Mouse (Mus musculus) MEL (cell line): ENCODE data around the gene Pon2.

ENCODE experiments used
- CHD1 ChIP-seq: IDR thresholded peaks from 2 replicates; pipeline ENCODE4 v1.6.1; 2012; ENCODE audit warnings: low read depth, mild to moderate bottlenecking, inconsistent platforms, low read length, improper control_type of control experiment
- CHD2 ChIP-seq: IDR thresholded peaks from 2 replicates; pipeline ENCODE4 v1.6.1; 2011; ENCODE audit warnings: low read length, improper control_type of control experiment
- CTCF ChIP-seq, 3 experiments: IDR thresholded peaks in 2 of 3; conservative IDR thresholded peaks in 1 of 3; 2 replicates each; pipeline ENCODE4 v1.5.1; 2011 to 2012; ENCODE audit warnings: low read length in 3 of 3, low read depth in 2 of 3, mild to moderate bottlenecking in 2 of 3, improper control_type of control experiment in 1 of 3, inconsistent platforms in 1 of 3, mixed read lengths in 1 of 3, moderate library complexity in 1 of 3; ENCODE audit not compliant: control insufficient read depth in 1 of 3, insufficient read depth in 1 of 3, poor library complexity in 1 of 3, severe bottlenecking in 1 of 3
- GABPA ChIP-seq: IDR thresholded peaks from 2 replicates; pipeline ENCODE4 v1.6.1; 2012; ENCODE audit warnings: low read depth, mild to moderate bottlenecking, inconsistent platforms, low read length, improper control_type of control experiment, moderate library complexity
- GATA1 ChIP-seq: IDR thresholded peaks from 2 replicates; pipeline ENCODE4 v1.6.1; 2011; ENCODE audit warnings: low read depth, low read length, improper control_type of control experiment
- MAZ ChIP-seq: IDR thresholded peaks from 2 replicates; pipeline ENCODE4 v1.6.1; 2012; ENCODE audit warnings: low read depth, mild to moderate bottlenecking, inconsistent platforms, low read length, improper control_type of control experiment
- MXI1 ChIP-seq: IDR thresholded peaks from 2 replicates; pipeline ENCODE4 v1.6.1; 2011; ENCODE audit warnings: mild to moderate bottlenecking, low read depth, low read length, improper control_type of control experiment
- POLR2A ChIP-seq, 2 experiments: IDR thresholded peaks; 2 replicates each; pipeline ENCODE4 v1.6.1; 2011 to 2012; ENCODE audit warnings: low read length in 2 of 2, mild to moderate bottlenecking in 2 of 2, control low read depth in 1 of 2, improper control_type of control experiment in 1 of 2, low read depth in 1 of 2, moderate library complexity in 1 of 2; ENCODE audit not compliant: control insufficient read depth in 1 of 2, insufficient read depth in 1 of 2, poor library complexity in 1 of 2
- POLR2AphosphoS2 ChIP-seq: IDR thresholded peaks from 2 replicates; pipeline ENCODE4 v1.6.1; 2011; ENCODE audit warnings: low read length, improper control_type of control experiment
- SIN3A ChIP-seq: IDR thresholded peaks from 2 replicates; pipeline ENCODE4 v1.6.1; 2012; ENCODE audit warnings: low read length, improper control_type of control experiment, inconsistent platforms
- ZKSCAN1 ChIP-seq: IDR thresholded peaks from 2 replicates; pipeline ENCODE4 v1.6.1; 2012; ENCODE audit warnings: low read depth, mild to moderate bottlenecking, inconsistent platforms, low read length, improper control_type of control experiment, moderate library complexity
- ZNF384 ChIP-seq: IDR thresholded peaks from 2 replicates; pipeline ENCODE4 v1.6.1; 2012; ENCODE audit warnings: low read depth, mild to moderate bottlenecking, inconsistent platforms, low read length, improper control_type of control experiment

DNA sequence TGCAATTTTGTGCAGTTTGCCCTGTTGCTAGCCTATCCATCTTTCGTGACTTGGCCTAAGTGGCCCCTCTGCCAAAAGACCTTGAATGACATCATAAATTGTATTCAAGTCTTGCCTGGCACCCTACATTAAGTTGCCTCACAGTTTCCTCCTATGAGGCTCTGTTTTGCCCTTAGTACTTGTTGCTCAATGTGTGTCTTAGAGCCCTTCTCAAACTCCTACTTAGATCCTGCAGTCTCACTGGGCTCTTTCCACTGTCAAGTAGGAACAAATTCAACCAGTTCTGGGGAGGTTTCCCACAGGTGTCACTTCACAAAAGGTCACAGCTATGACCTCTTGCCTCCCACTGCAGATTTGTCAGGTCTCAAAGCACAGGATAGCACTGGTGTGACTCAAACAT, 64.4 kb downstream of the Pon2 start:
- TF ChIP-seq MAZ, result no peak
- TF ChIP-seq POLR2A (IDR thresholded peaks at IDR 0.05; ENCODE audit: control insufficient read depth in 1 of 2, insufficient read depth in 1 of 2, low read depth in 1 of 2, low read length in 2 of 2, poor library complexity in 1 of 2), result no peak
- TF ChIP-seq SIN3A, result no peak
- no peak for TF ChIP-seq GATA1
- TF ChIP-seq CTCF (IDR thresholded peaks at IDR 0.05 in 2 of 3, conservative IDR thresholded peaks at IDR 0.05 in 1 of 3; ENCODE audit: control insufficient read depth in 1 of 3, insufficient read depth in 1 of 3, low read depth in 2 of 3, low read length in 3 of 3, poor library complexity in 1 of 3, severe bottlenecking in 1 of 3), result no peak
- no peak for TF ChIP-seq POLR2AphosphoS2
- no peak for TF ChIP-seq ZKSCAN1
- TF ChIP-seq CHD2, result no peak
- TF ChIP-seq CHD1, result no peak
- TF ChIP-seq ZNF384, result no peak
- TF ChIP-seq MXI1, result no peak
- TF ChIP-seq GABPA, result no peak
